Comparison of ENCODE assay signal across 24 mouse cellular contexts in genomic region chr12:100352094-100352493, GRCm38 (mm10).
DNase-seq lines count a peak whose midpoint lies in the region; ATAC-seq and TF ChIP-seq lines count a peak whose summit lies in the region.
"Had no signal": no experiment of that assay in that cellular context is flagged by ENCODE, and none has a peak within 500 bp of the region (broad histone marks: within the 10 kb centered on the region; RNA-seq: fewer than 3 reads in every experiment).

No protein-coding gene starts in this region.

- TF ChIP-seq CTCF in gastrocnemius, adult 2 months (IDR thresholded peaks at IDR 0.05) = no peak
- no peak for TF ChIP-seq CTCF in bone marrow macrophage, adult 2 months (IDR thresholded peaks at IDR 0.05; ENCODE audit: low read depth, low read length)

- no peak overlapping the region for H3K4me2 ChIP-seq in forebrain, embryonic 13.5 days
- H3K4me2 ChIP-seq: heart, embryonic 13.5 days; midbrain, embryonic 13.5 days had no signal

- H3K36me3 ChIP-seq in forebrain, embryonic 13.5 days (ENCODE audit: poor library complexity, severe bottlenecking) = peaks cover 28% of the 10 kb centered on the region

- no peaks in the 10 kb centered on the region for H3K9me3 ChIP-seq in forebrain, embryonic 13.5 days (replicated peaks)
- H3K9me3 ChIP-seq: heart, embryonic 13.5 days; midbrain, embryonic 13.5 days had no signal

- H3K4me3 ChIP-seq in gastrocnemius, adult 2 months = no peak overlapping the region
- no peak overlapping the region for H3K4me3 ChIP-seq in bone marrow macrophage, adult 2 months (ENCODE audit: insufficient read depth, low read length)
- no peak overlapping the region for H3K4me3 ChIP-seq in forebrain, embryonic 13.5 days
- H3K4me3 ChIP-seq: heart, embryonic 13.5 days; midbrain, embryonic 13.5 days had no signal

- H3K9ac ChIP-seq in forebrain, embryonic 13.5 days = no peak overlapping the region
- H3K9ac ChIP-seq: heart, embryonic 13.5 days; midbrain, embryonic 13.5 days had no signal

- 84% methylated on average over 6 of the region's 6 CpGs for WGBS in forebrain, embryonic 13.5 days

- peaks cover 21% of the 10 kb centered on the region for H3K4me1 ChIP-seq in bone marrow macrophage, adult 2 months (ENCODE audit: control insufficient read depth, insufficient read depth, low read length)
- no peaks in the 10 kb centered on the region for H3K4me1 ChIP-seq in forebrain, embryonic 13.5 days
- H3K4me1 ChIP-seq: heart, embryonic 13.5 days; midbrain, embryonic 13.5 days had no signal

- ATAC-seq in megakaryocyte, adult 5-6 weeks (ENCODE audit: poor library complexity, severe bottlenecking) = peak; percentile 57
- no peak for ATAC-seq in forebrain, embryonic 13.5 days
- ATAC-seq: activated CD4-positive, CD25-positive, alpha-beta regulatory T cell, adult 4 months; CD4-positive, CD25-positive, alpha-beta regulatory T cell, adult 4 months; hindbrain, postnatal 0 days; midbrain, embryonic 13.5 days had no signal

- intact Hi-C loops in gastrocnemius, adult 2 months (cut with DNase I) = no loop called here

- peak overlapping the region; percentile 81 for H3K27ac ChIP-seq in gastrocnemius, adult 2 months
- peak overlapping the region; percentile 5 for H3K27ac ChIP-seq in bone marrow macrophage, adult 2 months (ENCODE audit: insufficient read depth, low read depth, low read length)
- H3K27ac ChIP-seq in forebrain, embryonic 13.5 days = no peak overlapping the region
- H3K27ac ChIP-seq: heart, embryonic 13.5 days; hindbrain, postnatal 0 days; kidney, postnatal 0 days; midbrain, embryonic 13.5 days had no signal

- DNase-seq in gastrocnemius, adult 2 months = no peak
- DNase-seq in gastrocnemius, adult 8-10 months (ENCODE audit: low spot score in 2 of 2) = no peak
- DNase-seq in B cell, adult 2 months = peak; percentile 36 to 40
- DNase-seq in MN1 (ENCODE audit: low spot score) = no peak
- no peak for DNase-seq in cerebellum, adult 9-11 months
- DNase-seq: adrenal gland, adult 8-10 months; cerebellum, adult 9-10 months; gastrocnemius, postnatal 14 days; heart, postnatal 14 days; kidney, adult 18-20 months; lung, adult 18-20 months; lung, postnatal 10 days; right cerebral cortex, postnatal 14 days; thymus, adult 18-20 months; thymus, postnatal 4 days had no signal

- no peaks in the 10 kb centered on the region for H3K27me3 ChIP-seq in forebrain, embryonic 13.5 days
- H3K27me3 ChIP-seq: heart, embryonic 13.5 days; midbrain, embryonic 13.5 days had no signal

- no peak for TF ChIP-seq POLR2A in bone marrow macrophage, adult 2 months (IDR thresholded peaks at IDR 0.05; ENCODE audit: borderline replicate concordance, low read depth, low read length)

Comparison
In these comparisons a context has a peak if more than half of its experiments do, and no peak if none do; other contexts are left out.
1. DNase-seq: peak in B cell, adult 2 months (2 of 2); none in gastrocnemius, adult 2 months (single experiment), gastrocnemius, adult 8-10 months (0 of 2), MN1 (single experiment) and cerebellum, adult 9-11 months (single experiment).